Mouse (Mus musculus) small intestine, adult 2 months (tissue): ENCODE data around the gene Ephx4.

Experiments
- CTCF ChIP-seq: fragments of 200-500 bp; IDR thresholded peaks from 2 replicates; pipeline ENCODE4 v1.5.1; 2012; ENCODE audit warnings: low read depth, mild to moderate bottlenecking, control low read depth, inconsistent platforms, low read length, moderate library complexity, mixed read lengths; ENCODE audit not compliant: insufficient replicate concordance, insufficient read length; ENCODE audit errors: extremely low read depth
- POLR2A ChIP-seq: fragments of 200-500 bp; IDR thresholded peaks from 2 replicates; pipeline ENCODE4 v1.6.1; 2012; ENCODE audit warnings: low read depth, mild to moderate bottlenecking, control low read depth, inconsistent platforms, low read length, moderate library complexity

- TF ChIP-seq POLR2A, result no peak
- no peak for TF ChIP-seq CTCF
Observed at GRCm38 (mm10) chr5:107448784-107449183, 46.2 kb downstream of the Ephx4 start.
